Mouse (Mus musculus) ES-E14 (cell line): ENCODE measurements at regions not wholly inside any gene's neighbourhood (a gene's known extent, or its start where the extent isn't known, plus 50 kb on each side); places are given as distances from the start of the nearest gene placed in this dataset.
A peak's percentile ranks its signal among the peaks of the same experiment; 100 is the strongest.

Experiments used
- DNase-seq: peaks from one replicate; pipeline ENCODE4 v3.0.0-alpha.2; 2013; ENCODE audit warnings: low read depth, low spot score
- H3K27ac ChIP-seq: 2 replicates; pipeline ENCODE4 v1.5.1; 2012; ENCODE audit warnings: low read depth, mild to moderate bottlenecking, low read length, moderate library complexity, mixed read lengths; ENCODE audit not compliant: poor library complexity, insufficient read depth, severe bottlenecking
- H3K36me3 ChIP-seq: 2 replicates; pipeline ENCODE4 v1.6.1; 2012; ENCODE audit warnings: mild to moderate bottlenecking, low read length, moderate library complexity, mixed read lengths; ENCODE audit not compliant: control insufficient read depth, poor library complexity, insufficient read depth, severe bottlenecking
- H3K4me1 ChIP-seq, 2 experiments: fragments of 150-350 bp in 1 of 2; sonication (generic) in 1 of 2; 2 replicates each; pipeline ENCODE4 v1.6.1; 2012; ENCODE audit warnings: low read length in 2 of 2, mild to moderate bottlenecking in 1 of 2, mixed read lengths in 1 of 2; ENCODE audit not compliant: control insufficient read depth in 2 of 2, insufficient read depth in 2 of 2, poor library complexity in 1 of 2
- H3K4me3 ChIP-seq, 2 experiments: fragments of 150-350 bp in 1 of 2; sonication (generic) in 1 of 2; 2 replicates each; pipeline ENCODE4 v1.5.1; 2012; ENCODE audit warnings: low read length in 2 of 2, low read depth in 1 of 2, mild to moderate bottlenecking in 1 of 2, mixed read lengths in 1 of 2; ENCODE audit not compliant: insufficient read depth in 1 of 2, poor library complexity in 1 of 2, severe bottlenecking in 1 of 2
- H3K9ac ChIP-seq: 2 replicates; pipeline ENCODE4 v1.6.1; 2012; ENCODE audit warnings: low read depth, mild to moderate bottlenecking, low read length, mixed read lengths; ENCODE audit not compliant: poor library complexity, insufficient read depth, severe bottlenecking
- H3K9me3 ChIP-seq: fragments of 150-350 bp; sonication (generic); 2 replicates; pipeline ENCODE4 v1.6.1; 2012; ENCODE audit warnings: low read depth, mild to moderate bottlenecking, low read length; ENCODE audit not compliant: control insufficient read depth, insufficient read depth
- CHD2 ChIP-seq: IDR thresholded peaks from 2 replicates; pipeline ENCODE4 v1.6.1; 2014; ENCODE audit warnings: mild to moderate bottlenecking, low read depth, low read length, inconsistent platforms
- HCFC1 ChIP-seq: IDR thresholded peaks from 2 replicates; pipeline ENCODE4 v1.6.1; 2012; ENCODE audit warnings: low read length, inconsistent platforms, borderline replicate concordance; ENCODE audit not compliant: insufficient read depth
- MAFK ChIP-seq: IDR thresholded peaks from 2 replicates; pipeline ENCODE4 v1.6.1; 2014; ENCODE audit warnings: mild to moderate bottlenecking, low read depth, low read length, inconsistent platforms; ENCODE audit not compliant: insufficient read depth
- ZC3H11A ChIP-seq: IDR thresholded peaks from 2 replicates; pipeline ENCODE4 v1.6.1; 2012; ENCODE audit warnings: low read depth, mild to moderate bottlenecking, inconsistent platforms, low read length, borderline replicate concordance
- ZNF384 ChIP-seq: IDR thresholded peaks from 2 replicates; pipeline ENCODE4 v1.6.1; 2012; ENCODE audit warnings: low read depth, low read length, inconsistent platforms
- in situ Hi-C, 2 experiments: fragments of 600-800 bp; cut with MboI; formaldehyde crosslinking; loops; one replicate each; pipeline ENCODE4 v1.15.1; 2025; ENCODE audit warnings: low sequenced_read_pairs in 2 of 2, inconsistent platforms in 1 of 2; ENCODE audit not compliant: unreplicated experiment in 2 of 2

- no peak for DNase-seq
- no peaks in the 10 kb centered on the region for H3K36me3 ChIP-seq
- H3K4me1 ChIP-seq = no peaks in the 10 kb centered on the region
- H3K9ac ChIP-seq = no peak overlapping the region
- in situ Hi-C loops = no loop called here
- H3K9me3 ChIP-seq = no peaks in the 10 kb centered on the region
- no peak overlapping the region for H3K4me3 ChIP-seq
- no peak overlapping the region for H3K27ac ChIP-seq
- TF ChIP-seq MAFK (no peak), HCFC1 (no peak), ZNF384 (no peak), ZC3H11A (no peak), CHD2 (no peak)
These were observed 624.6 kb upstream of the Fam241a start for GRCm38 (mm10) chr3:128520671-128521103.

DNA sequence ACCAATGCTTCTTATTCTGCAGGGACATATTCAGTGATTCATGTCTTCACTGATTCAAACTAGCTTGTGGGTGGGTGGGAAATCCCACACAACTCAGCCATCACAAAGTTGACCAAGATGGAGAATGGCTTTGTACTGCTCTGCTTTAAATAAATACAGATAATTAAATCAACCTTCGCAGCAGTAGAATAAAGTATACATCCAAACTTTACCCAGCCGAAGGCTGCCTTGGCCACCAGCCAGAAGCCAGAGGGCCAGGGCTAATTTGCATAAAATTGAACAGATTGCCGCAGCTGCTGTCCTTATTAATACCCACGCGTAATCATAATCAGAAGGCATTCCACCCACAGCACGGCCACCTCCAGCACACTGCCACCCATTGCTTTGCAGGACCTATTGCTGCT lies 623.8 kb upstream of the Fam241a start:
- Histone ChIP-seq H3K27ac (no peak overlapping the region), H3K9ac (no peak overlapping the region), H3K4me1 (no peaks in the 10 kb centered on the region), H3K4me3 (no peak overlapping the region), H3K9me3 (no peaks in the 10 kb centered on the region), H3K36me3 (no peaks in the 10 kb centered on the region)
- no peak for DNase-seq
- TF ChIP-seq HCFC1 (no peak), ZC3H11A (no peak), MAFK (no peak), CHD2 (no peak), ZNF384 (no peak)
- in situ Hi-C loops = no loop called here

- Histone ChIP-seq H3K4me1 (no peaks in the 10 kb centered on the region), H3K9ac (no peak overlapping the region), H3K4me3 (no peak overlapping the region), H3K9me3 (no peaks in the 10 kb centered on the region), H3K36me3 (no peaks in the 10 kb centered on the region), H3K27ac (no peak overlapping the region)
- TF ChIP-seq ZC3H11A (no peak), ZNF384 (no peak), CHD2 (no peak), MAFK (no peak), HCFC1 (no peak)
- in situ Hi-C loops = no loop called here
- no peak for DNase-seq
These were observed 622.7 kb upstream of the Fam241a start for GRCm38 (mm10) chr3:128518806-128519205.

DNA sequence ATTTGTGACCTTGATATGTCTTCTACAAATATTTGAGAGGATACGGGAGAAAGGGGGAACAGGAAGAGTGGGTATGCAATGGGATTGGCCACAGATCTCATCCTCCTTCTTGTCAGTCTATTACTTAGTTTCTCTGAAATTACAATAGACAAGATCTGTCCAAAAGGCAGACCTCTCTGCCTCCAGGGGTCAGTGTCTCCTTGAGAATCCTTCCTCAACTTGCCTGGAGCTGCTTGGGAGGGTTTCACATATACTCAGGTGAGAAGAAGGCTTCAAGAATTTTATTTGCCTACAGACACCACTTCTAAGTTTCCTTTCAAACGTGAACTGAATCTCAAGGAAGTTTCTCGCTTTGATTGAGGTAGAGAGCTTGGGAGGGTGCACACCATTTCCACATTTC lies 575.0 kb upstream of the Fam241a start:
- Histone ChIP-seq H3K9ac (no peak overlapping the region), H3K4me1 (no peaks in the 10 kb centered on the region), H3K36me3 (no peaks in the 10 kb centered on the region), H3K27ac (no peak overlapping the region), H3K4me3 (no peak overlapping the region), H3K9me3 (no peaks in the 10 kb centered on the region)
- in situ Hi-C loops = no loop called here
- TF ChIP-seq ZC3H11A (peak; percentile 25; the same call in 1 of the 2 replicates), HCFC1 (no peak)
- peak; percentile 4 for DNase-seq

DNA sequence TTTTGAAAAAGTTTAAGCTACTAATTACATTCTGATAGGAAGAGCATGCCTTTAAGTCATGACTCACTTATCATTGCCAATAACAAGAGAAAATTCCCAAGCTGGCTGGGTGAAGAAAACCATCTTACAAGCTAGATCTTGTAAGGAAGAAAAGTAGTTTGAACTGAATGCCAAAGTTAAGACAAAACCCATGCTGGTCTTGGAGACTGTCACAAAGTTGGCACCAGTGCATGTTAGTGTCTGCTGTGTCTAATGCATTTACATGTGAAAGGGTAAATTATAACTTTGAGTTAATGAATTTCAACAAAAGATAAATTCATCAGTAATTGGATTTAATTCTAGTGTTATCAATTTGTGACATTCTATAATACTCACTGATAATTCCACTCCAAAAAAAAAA lies 533.6 kb upstream of the Fam241a start:
- no peaks in the 10 kb centered on the region for H3K4me1 ChIP-seq

More for the DNA sequence above, 533.6 kb upstream of the Fam241a start:
- TF ChIP-seq CHD2 = no peak
- no peak for TF ChIP-seq HCFC1
- TF ChIP-seq MAFK = no peak
- no peak for TF ChIP-seq ZNF384
- no peak for TF ChIP-seq ZC3H11A
- in situ Hi-C loops = no loop called here
- no peak for DNase-seq
- Histone ChIP-seq H3K36me3 (no peaks in the 10 kb centered on the region), H3K9ac (no peak overlapping the region), H3K27ac (no peak overlapping the region), H3K9me3 (no peaks in the 10 kb centered on the region), H3K4me3 (no peak overlapping the region)
